Mouse (Mus musculus) kidney, postnatal 25 days (tissue): ENCODE measurements around the gene Sgsm2.

ENCODE experiments used
- DNase-seq, 2 experiments: peaks; one replicate each; pipeline ENCODE4 v3.0.0; 2021; ENCODE audit warnings: mixed read lengths in 2 of 2

The Sgsm2 gene

DNA sequence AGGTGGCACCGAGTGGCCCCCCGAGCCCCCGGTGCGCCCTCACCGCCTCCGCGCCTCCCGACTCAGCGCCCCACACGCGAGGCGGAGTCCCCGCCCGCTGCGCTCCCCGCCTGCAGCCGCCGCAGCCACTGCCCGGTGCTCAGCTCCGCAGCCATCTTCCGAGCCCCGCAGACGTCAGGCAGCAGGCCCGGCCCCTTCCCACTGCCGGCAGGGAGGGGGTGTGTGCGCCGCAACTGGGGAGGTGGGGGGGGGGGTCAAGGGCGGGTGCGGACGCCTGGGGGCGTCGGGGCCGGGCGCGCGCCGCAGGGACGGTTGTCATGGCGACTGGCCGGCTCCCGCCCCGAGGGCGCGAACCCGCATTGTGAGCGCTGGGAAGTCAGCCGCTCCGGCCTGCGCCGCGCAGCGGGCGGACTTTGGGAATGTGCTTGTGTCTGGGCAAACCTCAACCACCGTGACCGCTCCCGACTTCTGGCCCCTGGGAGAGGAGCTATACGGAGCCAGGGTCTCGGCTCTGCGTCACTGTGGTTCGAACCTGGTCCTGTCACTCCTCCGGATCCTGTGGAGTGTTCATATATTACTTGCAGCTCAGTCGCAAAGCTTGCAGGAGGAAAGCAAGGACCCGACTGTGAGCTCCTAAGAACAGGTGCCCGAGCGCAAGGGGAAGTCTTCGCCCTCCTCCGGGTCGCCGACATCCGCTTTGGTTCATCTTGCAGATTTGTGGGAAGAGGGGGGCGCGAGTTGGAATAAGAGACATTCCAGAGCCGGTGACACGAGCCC, at the start of gene Sgsm2:
Gene Sgsm2 (minus strand): TSS at position 160 of the 777 bp plus-strand sequence.
- DNase-seq = peak; percentile 77 to 88

DNA sequence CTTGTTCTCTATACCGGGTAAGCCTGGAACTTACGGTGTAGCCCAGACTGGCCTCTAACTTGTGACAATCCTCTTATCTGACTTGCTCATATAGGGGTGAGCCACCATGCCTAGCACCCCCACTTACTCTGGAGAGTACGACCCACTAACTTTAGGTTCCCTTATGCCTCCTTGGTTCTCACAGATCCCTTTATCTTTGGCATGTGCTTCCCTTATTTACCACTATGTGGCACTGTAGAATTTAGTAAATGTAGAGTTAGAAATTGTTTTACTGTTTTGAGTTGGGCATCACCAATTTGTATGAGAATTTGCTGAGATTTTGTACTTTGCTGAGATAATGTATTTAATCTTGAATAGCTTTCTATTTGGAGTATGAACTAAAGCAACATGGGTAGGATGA, 49.5 kb upstream of the Sgsm2 start:
- no peak for DNase-seq

DNA sequence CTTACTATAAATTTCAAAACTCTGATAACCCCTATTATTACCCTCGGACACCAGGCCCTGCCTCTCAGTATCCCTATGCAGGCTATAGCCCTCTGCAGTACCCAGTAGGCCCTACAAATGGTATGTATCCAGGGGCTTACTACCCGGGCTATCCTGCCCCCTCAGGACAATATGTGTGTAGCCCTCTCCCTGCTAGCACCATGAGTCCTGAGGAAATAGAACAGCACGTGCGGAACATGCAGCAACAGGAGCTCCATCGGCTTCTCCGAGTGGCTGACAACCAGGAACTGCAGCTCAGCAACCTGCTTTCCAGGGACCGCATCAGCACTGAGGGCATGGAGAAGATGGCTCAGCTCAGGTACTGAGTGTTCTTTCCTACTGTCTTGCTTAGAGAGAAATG, 33.5 kb upstream of the Sgsm2 start:
- peak in 1 of 2 experiments; percentile 32 for DNase-seq

DNA sequence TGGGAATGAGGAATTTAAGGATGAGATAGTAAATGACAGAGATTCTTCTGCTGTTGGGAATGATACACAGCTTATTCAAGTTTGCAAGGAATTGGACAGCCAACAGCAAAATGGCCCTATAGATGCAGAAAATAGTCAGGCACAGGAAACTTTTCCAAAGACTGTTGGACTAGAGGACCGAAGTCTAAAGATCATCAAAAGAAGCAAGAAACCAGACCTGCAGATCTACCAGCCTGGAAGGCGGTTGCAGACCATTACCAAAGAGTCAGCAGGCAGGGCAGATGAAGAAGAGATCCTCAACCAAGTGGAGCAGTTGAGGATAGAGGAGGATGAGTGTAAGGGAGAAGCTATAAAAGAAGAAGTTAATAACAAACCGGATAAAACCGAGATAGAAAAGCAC, 32.3 kb upstream of the Sgsm2 start:
- peak in 1 of 2 experiments; percentile 61 for DNase-seq

DNA sequence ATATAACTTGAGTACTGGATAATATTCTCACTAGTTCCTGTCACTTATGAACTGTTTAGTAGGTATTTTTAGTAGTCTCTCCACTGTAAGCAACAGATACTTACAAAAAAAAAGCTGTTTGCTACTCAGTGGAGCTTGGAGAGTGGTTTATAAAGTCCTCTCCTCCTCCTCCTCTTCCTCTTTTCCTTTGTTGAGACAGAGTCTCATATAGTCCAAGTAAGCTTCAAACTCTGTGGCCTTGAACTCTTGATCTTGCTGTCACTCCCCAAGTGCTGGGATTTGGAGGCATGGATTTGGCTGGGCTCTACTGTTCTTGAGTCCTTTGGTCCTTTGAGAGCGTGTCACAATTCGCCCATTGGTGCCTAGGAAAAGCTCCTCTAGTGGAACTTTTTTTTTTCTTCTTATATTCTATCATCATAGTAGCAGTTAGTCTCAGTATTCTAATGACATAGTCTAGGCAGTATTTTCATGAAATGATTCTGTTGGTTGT, 30.4 kb upstream of the Sgsm2 start:
- no peak for DNase-seq

DNA sequence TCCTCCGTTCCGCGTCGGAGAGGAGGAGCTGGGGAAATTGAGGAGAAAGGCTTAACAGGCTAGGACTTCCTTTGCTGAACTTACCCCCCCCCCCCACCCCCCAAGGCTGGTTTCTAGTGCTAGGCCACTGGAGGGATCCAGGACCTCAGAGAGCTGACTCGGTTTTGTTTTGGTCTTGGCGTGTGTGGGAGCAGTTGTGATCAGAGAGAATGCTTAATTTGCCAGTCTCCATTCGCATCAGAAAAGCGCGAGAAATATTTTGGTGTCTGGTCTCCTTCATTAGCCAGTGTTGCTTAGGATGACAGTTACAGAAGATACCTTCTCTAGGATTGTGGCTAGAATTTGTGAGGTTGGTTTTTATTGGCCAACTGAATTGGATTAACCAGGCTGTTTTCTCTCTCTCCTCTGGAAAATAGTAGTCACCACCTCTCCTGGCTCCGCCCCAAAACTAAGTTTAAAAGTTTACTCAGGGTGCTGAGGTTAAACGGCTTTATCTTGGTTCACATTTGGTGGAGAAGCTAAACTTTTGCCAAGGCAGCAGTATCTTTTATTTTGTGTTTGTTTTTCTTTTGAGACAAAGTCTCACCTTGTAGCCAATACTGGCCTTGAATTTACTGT, 29.6 kb upstream of the Sgsm2 start:
- DNase-seq = peak; percentile 81 to 82

DNA sequence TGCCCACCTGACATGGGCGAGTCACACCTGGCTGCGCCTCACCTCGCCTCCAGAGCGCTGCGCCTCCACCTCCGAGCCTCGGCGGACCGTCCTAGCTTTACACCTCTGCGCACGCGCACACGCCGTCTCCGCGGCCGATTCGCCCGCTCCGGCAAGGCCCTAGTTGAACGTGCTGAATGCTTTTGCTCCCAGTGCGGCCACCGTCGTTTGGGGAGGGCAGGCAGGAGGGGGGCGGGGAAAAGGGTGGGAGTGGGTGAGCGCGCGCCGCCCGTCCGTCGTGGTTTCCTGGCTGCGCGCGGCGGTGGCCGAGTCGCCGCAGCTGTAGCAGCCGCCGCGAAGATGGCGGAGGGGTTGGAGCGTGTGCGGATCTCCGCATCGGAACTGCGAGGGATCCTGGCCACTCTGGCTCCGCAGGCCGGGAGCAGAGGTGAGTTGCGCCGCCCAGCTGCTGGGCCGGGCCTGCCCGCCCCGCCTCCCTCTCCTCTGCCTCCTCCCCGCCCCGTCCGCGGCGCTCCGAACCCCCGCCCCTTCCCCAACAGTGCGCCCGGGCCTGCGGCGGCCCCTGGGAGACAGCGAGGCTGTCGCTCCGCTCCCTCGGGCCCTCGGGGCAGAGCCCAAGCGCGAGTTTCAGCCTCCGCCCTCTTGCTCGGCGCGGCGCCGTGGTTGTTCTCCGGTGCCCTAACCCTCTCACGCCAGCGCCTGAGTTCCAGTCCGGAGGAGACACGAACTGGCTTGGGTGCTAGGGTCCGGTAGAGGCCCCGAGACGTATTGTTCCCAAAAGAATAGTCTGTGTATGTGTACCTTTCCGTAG, 28.9 kb upstream of the Sgsm2 start, which contains the start of the genes Smg6 and Srr:
Gene Smg6 (plus strand): TSS at position 247 of the 811 bp plus-strand sequence.
Gene Srr (minus strand): TSS at position 372 of the 811 bp plus-strand sequence.
- DNase-seq = peak; percentile 95 to 98

DNA sequence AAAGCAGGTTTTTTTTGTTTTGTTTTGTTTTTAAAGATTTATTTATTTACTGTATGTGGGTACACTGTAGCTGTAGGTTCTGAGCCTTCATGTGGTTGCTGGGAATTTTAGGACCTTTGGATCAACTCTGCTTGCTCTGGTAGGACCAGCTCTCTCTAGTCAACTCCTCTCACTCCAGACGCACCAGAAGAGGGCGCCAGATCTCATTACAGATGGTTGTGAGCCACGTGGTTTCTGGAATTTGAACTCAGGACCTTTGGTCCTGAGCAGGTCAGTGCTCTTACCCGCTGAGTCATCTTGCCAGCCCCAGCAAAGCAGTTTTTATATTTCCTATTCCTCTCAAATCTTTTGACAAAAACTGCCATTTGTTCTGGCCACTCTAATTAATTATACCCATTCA, 27.3 kb upstream of the Sgsm2 start:
- DNase-seq = peak; percentile 84 to 89

DNA sequence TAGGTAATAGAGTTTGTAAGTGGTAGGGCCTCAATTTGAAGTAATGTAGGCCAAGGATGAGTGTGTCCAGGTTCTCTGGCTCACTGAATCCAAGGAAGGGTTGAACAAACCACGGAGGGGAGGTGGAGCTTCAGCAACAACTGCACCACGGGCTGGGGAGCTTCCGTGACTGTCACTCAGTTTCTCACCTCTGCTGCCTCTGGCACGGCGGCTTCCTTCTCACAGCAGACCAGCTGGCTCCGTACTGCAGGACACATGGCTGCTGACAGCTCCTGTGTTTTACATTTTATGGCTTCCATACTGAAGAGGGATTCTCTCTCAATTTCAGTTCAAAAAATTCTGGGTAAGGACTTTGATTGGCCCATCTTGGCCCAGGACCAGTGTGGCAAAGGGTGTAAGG, 22.4 kb upstream of the Sgsm2 start:
- DNase-seq = no peak

DNA sequence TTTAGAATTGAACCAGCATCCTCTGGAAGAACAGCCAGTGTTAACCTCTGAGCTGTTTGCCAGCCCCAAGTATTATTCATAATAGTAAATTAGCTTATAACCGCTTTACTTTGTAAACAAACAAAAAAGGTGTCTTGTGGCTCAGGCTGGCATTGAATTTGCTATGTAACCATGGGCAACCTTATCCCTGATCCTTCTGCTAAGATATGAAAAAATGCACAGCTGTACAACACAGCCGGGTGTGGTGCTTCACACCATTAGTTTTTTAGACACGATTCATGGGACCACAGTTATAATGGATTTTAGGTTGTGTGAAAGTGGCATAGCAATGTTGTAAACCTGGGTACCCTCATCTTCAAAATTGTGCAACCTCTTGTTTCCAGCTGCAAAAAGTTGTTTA, 15.6 kb upstream of the Sgsm2 start:
- no peak for DNase-seq

DNA sequence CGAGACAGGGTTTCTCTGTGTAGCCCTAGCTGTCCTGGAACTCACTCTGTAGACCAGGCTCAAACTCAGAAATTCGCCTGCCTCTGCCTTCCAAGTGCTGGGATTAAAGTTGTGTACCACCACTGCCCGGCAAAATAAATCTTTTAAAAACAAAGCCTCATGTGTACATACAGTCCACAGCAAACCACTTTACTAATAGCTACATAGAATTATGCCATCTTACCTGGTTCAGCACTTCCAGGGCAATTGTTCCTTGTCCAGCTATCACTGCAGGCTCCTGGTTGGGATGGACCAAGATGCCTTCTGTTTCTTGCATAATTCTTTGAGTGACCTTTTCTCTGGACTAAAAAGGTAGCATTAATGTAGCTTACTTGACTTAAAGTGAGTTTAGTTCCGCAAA, 13.1 kb upstream of the Sgsm2 start:
- DNase-seq = no peak

DNA sequence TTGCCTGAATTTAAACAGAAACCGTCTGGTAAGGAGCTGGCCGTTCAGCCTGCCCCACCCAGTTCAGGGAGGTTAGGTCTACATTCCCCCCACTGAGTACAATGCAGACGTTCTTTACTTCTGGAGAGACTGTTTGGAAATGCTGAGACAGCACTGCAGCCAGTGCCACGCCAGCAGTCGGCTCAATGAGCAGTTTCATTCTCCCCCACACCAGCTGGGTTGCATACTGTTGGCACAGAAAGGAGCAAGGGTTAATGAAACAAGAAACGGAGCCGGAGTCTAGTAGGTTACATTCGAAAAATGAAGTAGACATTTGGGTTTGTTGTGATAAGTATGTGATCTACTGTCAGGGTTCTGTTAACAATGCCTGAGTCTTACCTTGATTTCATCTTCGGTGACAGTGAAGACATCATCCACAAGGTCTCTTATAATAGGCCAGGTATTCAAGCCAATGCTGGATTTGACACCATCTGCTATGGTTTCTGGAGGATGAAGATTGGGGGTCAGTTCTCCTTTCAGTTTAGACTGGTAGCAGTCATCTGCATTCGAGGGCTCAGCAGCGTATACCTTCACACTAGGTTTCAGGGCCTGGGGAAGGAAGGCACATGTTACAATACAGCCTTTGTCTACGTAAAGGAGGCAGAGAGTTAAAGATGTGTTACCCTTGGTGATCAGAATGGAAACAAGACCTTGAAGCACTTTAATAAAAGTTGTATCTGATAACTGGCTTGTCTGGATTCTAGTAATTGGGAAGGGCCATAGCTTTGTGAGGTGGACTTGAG, 11.9 kb upstream of the Sgsm2 start:
- peak; percentile 34 to 72 for DNase-seq

DNA sequence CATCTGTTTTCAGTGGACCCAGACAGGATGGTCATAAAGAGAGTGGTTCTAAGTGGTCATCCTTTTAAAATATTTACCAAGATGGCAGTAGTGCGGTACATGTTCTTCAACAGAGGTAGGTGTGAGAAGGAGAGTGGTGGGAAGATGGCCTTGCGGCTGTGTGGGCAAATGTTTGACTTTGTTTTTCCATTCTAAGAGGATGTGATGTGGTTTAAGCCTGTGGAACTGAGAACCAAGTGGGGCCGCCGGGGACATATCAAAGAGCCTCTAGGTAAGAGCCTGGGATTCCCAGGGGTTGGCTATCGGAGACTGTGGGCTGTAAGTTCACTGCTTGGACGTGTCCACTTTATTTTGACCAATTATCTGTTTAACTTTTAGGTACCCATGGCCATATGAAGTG, 11.0 kb upstream of the Sgsm2 start:
- DNase-seq = no peak

DNA sequence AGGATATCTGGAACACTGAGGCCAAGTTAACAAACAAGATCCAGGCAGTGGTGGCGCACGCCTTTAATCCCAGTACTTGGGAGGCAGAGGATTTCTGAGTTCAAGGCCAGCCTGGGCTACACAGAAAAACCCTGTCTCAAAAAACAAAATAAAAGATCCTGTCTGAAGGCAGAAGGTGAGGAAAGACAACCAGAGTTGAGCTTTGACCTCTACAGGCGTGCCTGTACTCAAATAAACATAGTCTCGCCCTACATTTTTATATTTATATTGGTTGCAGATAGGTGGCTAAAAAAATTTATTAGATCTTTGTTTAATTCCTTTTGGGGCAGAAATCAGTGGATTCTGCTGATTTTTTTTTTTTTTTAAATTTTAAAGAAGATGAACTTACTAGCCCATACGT, 5.6 kb upstream of the Sgsm2 start:
- DNase-seq = no peak

DNA sequence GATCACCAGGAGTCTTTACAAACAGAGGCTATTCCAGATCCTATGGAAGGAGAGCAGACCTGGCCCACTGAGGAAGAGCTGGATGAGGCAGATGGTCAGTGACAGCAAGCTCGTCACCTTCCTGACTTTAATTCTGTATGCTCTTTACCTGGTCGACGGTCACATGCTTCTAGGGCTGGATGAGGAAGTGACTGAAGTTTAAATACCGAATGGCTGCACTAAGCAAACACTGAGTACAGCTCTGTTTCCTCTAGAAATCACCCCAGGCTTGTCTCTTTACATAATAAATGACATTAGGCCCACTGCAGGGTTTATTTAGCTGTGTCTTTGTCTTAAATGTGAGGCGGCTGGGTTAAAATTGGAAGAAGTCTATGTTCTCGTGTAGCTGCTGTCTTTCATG, 4.7 kb upstream of the Sgsm2 start:
- DNase-seq = no peak

DNA sequence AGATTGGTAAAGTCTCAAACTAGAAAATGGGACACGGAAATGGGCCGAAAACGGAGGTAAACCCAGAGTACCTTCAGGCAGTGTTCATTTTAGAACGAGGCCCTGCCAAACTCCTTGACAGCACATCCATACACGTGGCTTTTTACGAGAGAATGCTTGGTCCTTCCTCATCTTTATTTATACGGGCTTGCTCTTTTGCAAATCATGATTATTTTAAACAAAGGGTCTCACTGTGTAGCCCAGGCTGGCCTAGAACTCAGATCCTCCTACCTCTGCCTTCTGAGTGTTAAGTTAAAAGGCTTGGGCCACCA, 1.6 kb upstream of the Sgsm2 start:
- no peak for DNase-seq

DNA sequence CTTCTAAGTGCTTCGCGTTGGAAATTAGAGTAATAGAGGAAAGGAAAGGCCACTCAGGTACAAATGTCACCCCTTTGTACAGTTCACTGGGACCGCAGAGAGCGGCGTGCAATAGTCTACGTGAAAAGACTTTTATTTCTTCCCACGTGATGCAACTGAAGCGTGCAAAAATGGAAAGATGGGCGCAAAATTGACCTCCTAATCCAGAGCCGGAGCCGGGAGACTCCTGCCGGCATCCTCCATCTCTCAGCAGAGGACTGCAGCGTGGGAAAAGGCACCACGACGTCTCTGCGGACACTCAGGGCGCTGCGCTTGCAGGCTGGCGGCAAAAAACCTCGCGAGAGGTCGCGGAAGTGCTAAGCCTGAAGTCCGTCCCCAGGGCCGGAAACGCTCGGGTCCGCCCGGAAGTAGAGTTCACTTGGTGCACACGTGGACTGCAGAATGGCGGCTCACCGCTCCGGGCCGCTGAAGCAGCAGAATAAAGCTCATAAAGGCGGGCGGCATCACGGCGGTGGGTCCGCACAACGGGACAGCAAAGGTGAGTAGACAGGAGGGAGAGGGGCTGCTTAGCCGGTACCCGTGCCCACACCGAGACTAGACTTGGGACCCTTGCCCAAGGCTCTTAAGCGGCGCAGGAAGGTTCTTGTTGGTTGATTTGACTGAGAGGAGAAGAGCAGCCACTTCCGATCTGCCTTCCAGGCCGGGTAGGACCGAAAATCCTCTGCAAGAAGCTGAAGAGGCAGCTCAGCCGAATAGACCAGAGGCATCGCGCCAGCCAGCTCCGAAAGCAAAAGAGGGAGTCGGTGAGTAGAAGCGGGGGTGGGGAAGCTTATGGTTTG, 1.0 kb upstream of the Sgsm2 start, which contains the start of gene Tsr1:
Gene Tsr1 (plus strand): TSS at position 394 of the 839 bp plus-strand sequence.
- DNase-seq = peak; percentile 92 to 97

DNA sequence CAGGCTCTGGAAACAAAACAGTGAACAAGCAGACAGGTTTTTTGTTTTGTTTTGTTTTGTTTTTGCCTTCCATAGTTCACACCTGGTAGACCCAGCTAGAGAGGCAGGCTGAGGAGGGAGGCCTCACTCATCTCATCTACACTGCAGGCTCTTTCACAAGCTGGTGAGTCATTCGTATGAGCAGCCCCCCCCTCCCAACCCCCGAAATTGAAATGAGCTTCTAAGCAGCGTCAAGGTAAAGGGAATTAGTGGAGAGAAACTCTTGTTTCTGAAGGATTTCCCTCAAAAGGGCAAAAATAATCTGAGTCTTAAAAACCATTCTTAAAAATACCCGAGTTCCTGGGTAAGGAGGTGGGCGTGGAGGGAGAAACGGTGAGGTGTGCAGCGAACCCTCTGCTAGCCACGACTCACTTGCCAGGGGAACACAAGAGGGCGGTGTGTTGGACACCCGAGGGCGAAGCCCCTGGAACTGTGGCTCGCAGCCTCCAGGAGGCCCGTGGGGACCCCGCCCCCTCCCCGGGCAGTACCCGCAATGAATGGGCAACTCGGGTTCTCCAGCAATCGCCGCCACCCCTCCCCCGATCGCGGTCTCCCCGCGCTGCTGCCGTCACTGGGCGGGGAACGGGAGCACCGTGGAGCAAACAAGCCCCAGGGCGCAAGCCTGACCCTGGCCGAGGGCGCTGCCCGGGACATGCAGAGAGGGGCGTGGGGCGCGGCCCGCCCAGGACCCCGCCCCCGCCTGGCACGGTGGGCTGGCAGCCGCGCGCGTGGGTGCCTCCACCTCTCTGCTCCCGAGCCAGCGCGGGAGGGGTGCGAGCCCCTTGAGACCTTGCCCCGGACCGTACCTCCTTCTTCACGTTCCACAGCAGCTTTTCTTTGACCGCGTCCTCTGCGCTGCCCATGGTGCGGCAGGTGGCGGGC, 620 bp downstream of the Sgsm2 start:
- peak; percentile 66 to 86 for DNase-seq

DNA sequence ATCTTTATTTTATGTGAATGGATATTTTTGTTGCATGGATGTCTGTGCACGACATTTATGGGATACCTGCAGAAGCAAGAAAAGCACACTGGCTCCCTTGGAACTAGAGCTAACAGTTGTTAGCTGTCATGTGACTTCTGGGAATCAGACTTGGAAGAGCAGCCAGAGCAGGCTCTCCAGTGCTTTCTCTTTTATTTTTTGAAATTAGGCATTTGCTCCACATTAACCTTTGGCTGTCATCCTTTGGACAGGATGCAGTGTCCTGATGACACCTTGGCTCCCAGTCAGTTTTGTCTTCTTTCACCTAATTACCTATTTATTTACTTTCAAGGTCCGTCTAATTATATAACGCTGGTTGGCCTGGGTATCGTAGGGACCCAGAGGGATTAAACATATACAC, 2.2 kb downstream of the Sgsm2 start:
- DNase-seq = no peak

DNA sequence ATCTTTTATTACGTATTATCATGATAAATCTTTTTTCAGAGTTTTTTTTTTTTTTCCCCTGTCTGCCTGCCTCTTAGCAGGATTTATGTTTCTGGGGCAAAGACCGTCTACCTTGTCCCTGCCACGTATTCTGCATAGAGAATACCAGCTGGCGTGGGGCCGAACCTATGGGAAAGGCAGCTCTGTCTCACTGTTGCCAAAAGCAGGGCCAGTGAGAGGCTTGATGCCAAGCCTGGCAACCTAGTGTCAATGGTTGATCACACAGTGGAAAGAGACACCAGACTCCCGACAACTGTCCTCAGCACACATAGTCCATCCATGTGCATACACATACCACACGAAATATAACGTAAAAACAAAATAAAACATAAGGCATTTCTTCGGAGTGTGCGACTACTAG, 13.8 kb downstream of the Sgsm2 start:
- no peak for DNase-seq

DNA sequence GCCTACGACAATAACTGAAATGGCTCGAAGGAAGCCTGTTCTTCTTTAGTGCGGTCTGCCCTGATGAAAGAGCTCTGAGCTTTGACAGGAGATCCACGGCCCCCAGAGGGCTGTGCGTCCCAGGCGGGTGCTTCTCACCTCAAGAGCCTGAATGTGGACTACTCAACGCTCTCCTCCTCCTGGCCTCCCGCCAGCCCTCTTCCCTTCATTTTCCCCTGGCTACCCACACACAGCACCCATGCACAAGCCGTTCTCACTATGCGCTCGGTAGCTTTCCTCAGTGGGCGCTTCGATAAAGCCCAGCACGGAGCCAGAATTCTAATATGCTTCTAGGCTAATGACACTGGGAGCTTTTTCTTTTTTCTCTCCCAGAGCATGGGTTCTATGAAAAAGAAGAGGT, 14.9 kb downstream of the Sgsm2 start:
- no peak for DNase-seq
